Mouse (Mus musculus): ENCODE results near the gene Mef2b. TPM values are rescaled to one million over a fixed set of nuclear protein-coding genes. Genes with fewer than 3 reads are reported as not detected.
"Not testable (repeated sequence)": the region's sequence is repeated elsewhere in the genome, so short reads cannot be mapped to it uniquely, and the experiment has no call there.

The Mef2b gene
- polyA plus RNA-seq, 1 experiment from 2014 or later = 0.83 TPM

- 0 out of 2 replicates have a peak overlapping the region, but pooled peaks have one; percentile 20 for H3K9ac ChIP-seq
- no peak overlapping the region for H3K4me3 ChIP-seq (replicated peaks; ENCODE audit: low read length)
- H3K9me3 ChIP-seq (ENCODE audit: control insufficient read depth, low read length) = no peaks in the 10 kb centered on the region
- H3K27me3 ChIP-seq (ENCODE audit: control insufficient read depth, insufficient read depth, low read length) = peaks cover 13% of the 10 kb centered on the region
- no peak for DNase-seq (ENCODE audit: low spot score)
- H3K36me3 ChIP-seq (replicated peaks; ENCODE audit: control insufficient read depth, insufficient read depth) = no peaks in the 10 kb centered on the region
- H3K4me2 ChIP-seq (replicated peaks) = peak overlapping the region; percentile 93; the same call in 1 of the 2 replicates
- WGBS = 35% methylated on average over 8 of the region's 8 CpGs
- no peak overlapping the region for H3K27ac ChIP-seq
- no peak for ATAC-seq (ENCODE audit: low FRiP score)
- H3K4me1 ChIP-seq (replicated peaks; ENCODE audit: control insufficient read depth, insufficient read depth, low read length) = peaks cover 9% of the 10 kb centered on the region; the same call in 1 of the 2 replicates
These were observed 71.0 kb downstream of the Mef2b start for GRCm38 (mm10) chr8:70210538-70210937.

- peak overlapping the region; percentile 72 for H3K9ac ChIP-seq
- ATAC-seq (ENCODE audit: low FRiP score) (no peak), DNase-seq (ENCODE audit: low spot score) (no peak)
- no peaks in the 10 kb centered on the region for H3K9me3 ChIP-seq (ENCODE audit: control insufficient read depth, low read length)
- peaks cover 13% of the 10 kb centered on the region for H3K27me3 ChIP-seq (ENCODE audit: control insufficient read depth, insufficient read depth, low read length)
- WGBS = 75% methylated on average over 1 of the region's 1 CpGs
- H3K4me3 ChIP-seq (replicated peaks; ENCODE audit: low read length) = peak overlapping the region; percentile 79
- H3K27ac ChIP-seq = no peak overlapping the region
- H3K4me2 ChIP-seq (replicated peaks) = peak overlapping the region; percentile 93
- H3K36me3 ChIP-seq (replicated peaks; ENCODE audit: control insufficient read depth, insufficient read depth) = no peaks in the 10 kb centered on the region
- peaks cover 9% of the 10 kb centered on the region; the same call in 1 of the 2 replicates for H3K4me1 ChIP-seq (replicated peaks; ENCODE audit: control insufficient read depth, insufficient read depth, low read length)
These were observed 71.8 kb downstream of the Mef2b start for GRCm38 (mm10) chr8:70211275-70211674.

GRCm38 (mm10) chr8:70211726-70212111 is 72.2 kb downstream of the Mef2b start:
- peak overlapping the region; percentile 93 for H3K4me2 ChIP-seq (replicated peaks)
- 2% methylated on average over 30 of the region's 31 CpGs for WGBS
- ATAC-seq (ENCODE audit: low FRiP score) (peak; percentile 2; the same call in 1 of the 2 replicates), DNase-seq (ENCODE audit: low spot score) (no peak)
- H3K27me3 ChIP-seq (ENCODE audit: control insufficient read depth, insufficient read depth, low read length) = peaks cover 13% of the 10 kb centered on the region
- H3K4me1 ChIP-seq (replicated peaks; ENCODE audit: control insufficient read depth, insufficient read depth, low read length) = peaks cover 9% of the 10 kb centered on the region; the same call in 1 of the 2 replicates
- H3K36me3 ChIP-seq (replicated peaks; ENCODE audit: control insufficient read depth, insufficient read depth) = no peaks in the 10 kb centered on the region
- H3K27ac ChIP-seq = peak overlapping the region; percentile 58; the same call in 1 of the 2 replicates
- no peaks in the 10 kb centered on the region for H3K9me3 ChIP-seq (ENCODE audit: control insufficient read depth, low read length)
- peak overlapping the region; percentile 72 for H3K9ac ChIP-seq
- H3K4me3 ChIP-seq (replicated peaks; ENCODE audit: low read length) = peak overlapping the region; percentile 79

GRCm38 (mm10) chr8:70212112-70213055 is 72.9 kb downstream of the Mef2b start, which contains the start of gene Slc25a42:
TSS of gene Slc25a42 (minus strand) at chr8:70212305.
- peak within 1 kb of the TSS; percentile 58 for H3K27ac ChIP-seq
- H3K9ac ChIP-seq = peak within 1 kb of the TSS; percentile 72
- peak within 1 kb of the TSS; percentile 93 for H3K4me2 ChIP-seq (replicated peaks)
- H3K27me3 ChIP-seq (ENCODE audit: control insufficient read depth, insufficient read depth, low read length) = peaks cover 13% of the 10 kb centered on the region
- no peaks in the 10 kb centered on the region for H3K36me3 ChIP-seq (replicated peaks; ENCODE audit: control insufficient read depth, insufficient read depth)
- DNase-seq (ENCODE audit: low spot score) (peak; percentile 96), ATAC-seq (ENCODE audit: low FRiP score) (peak; percentile 99)
- no peaks in the 10 kb centered on the region for H3K9me3 ChIP-seq (ENCODE audit: control insufficient read depth, low read length)
- under 1% methylated on average over 62 of the region's 66 CpGs for WGBS
- peak within 1 kb of the TSS; percentile 79 for H3K4me3 ChIP-seq (replicated peaks; ENCODE audit: low read length)
- H3K4me1 ChIP-seq (replicated peaks; ENCODE audit: control insufficient read depth, insufficient read depth, low read length) = peaks cover 9% of the 10 kb centered on the region; the same call in 1 of the 2 replicates

GRCm38 (mm10) chr8:70214411-70214810 is 74.9 kb downstream of the Mef2b start:
- no peak overlapping the region for H3K9ac ChIP-seq
- WGBS = 71% methylated on average over 3 of the region's 3 CpGs
- H3K9me3 ChIP-seq (ENCODE audit: control insufficient read depth, low read length) = no peaks in the 10 kb centered on the region
- ATAC-seq (ENCODE audit: low FRiP score) = no peak
- no peaks in the 10 kb centered on the region for H3K36me3 ChIP-seq (replicated peaks; ENCODE audit: control insufficient read depth, insufficient read depth)
- no peak overlapping the region for H3K27ac ChIP-seq
- H3K4me2 ChIP-seq (replicated peaks) = no peak overlapping the region
- no peak overlapping the region for H3K4me3 ChIP-seq (replicated peaks; ENCODE audit: low read length)
- peaks cover 13% of the 10 kb centered on the region for H3K27me3 ChIP-seq (ENCODE audit: control insufficient read depth, insufficient read depth, low read length)
- peaks cover 9% of the 10 kb centered on the region; the same call in 1 of the 2 replicates for H3K4me1 ChIP-seq (replicated peaks; ENCODE audit: control insufficient read depth, insufficient read depth, low read length)
- DNase-seq (ENCODE audit: low spot score) = no peak

GRCm38 (mm10) chr8:70215092-70215491 is 75.6 kb downstream of the Mef2b start:
- Histone ChIP-seq H3K27ac (no peak overlapping the region), H3K4me3 (replicated peaks; ENCODE audit: low read length) (no peak overlapping the region), H3K9ac (no peak overlapping the region), H3K4me1 (replicated peaks; ENCODE audit: control insufficient read depth, insufficient read depth, low read length) (peaks cover 9% of the 10 kb centered on the region; the same call in 1 of the 2 replicates), H3K27me3 (ENCODE audit: control insufficient read depth, insufficient read depth, low read length) (peaks cover 11% of the 10 kb centered on the region), H3K36me3 (replicated peaks; ENCODE audit: control insufficient read depth, insufficient read depth) (no peaks in the 10 kb centered on the region), H3K4me2 (replicated peaks) (no peak overlapping the region), H3K9me3 (ENCODE audit: control insufficient read depth, low read length) (no peaks in the 10 kb centered on the region)
- WGBS = 83% methylated on average over 5 of the region's 5 CpGs
- ATAC-seq (ENCODE audit: low FRiP score) (no peak), DNase-seq (ENCODE audit: low spot score) (no peak)

- H3K27ac ChIP-seq; H3K4me1 ChIP-seq (replicated peaks; ENCODE audit: control insufficient read depth, insufficient read depth, low read length); ATAC-seq (ENCODE audit: low FRiP score); H3K4me3 ChIP-seq (replicated peaks; ENCODE audit: low read length); H3K36me3 ChIP-seq (replicated peaks; ENCODE audit: control insufficient read depth, insufficient read depth); DNase-seq (ENCODE audit: low spot score); H3K27me3 ChIP-seq (ENCODE audit: control insufficient read depth, insufficient read depth, low read length); H3K9ac ChIP-seq; H3K9me3 ChIP-seq (ENCODE audit: control insufficient read depth, low read length); H3K4me2 ChIP-seq (replicated peaks): not testable (repeated sequence)
- 74% methylated on average over 3 of the region's 3 CpGs for WGBS
These were observed 76.7 kb downstream of the Mef2b start for GRCm38 (mm10) chr8:70216161-70216560.

GRCm38 (mm10) chr8:70216566-70216965 is 77.1 kb downstream of the Mef2b start:
- Histone ChIP-seq H3K27ac (no peak overlapping the region), H3K27me3 (ENCODE audit: control insufficient read depth, insufficient read depth, low read length) (no peaks in the 10 kb centered on the region), H3K4me3 (replicated peaks; ENCODE audit: low read length) (no peak overlapping the region), H3K36me3 (replicated peaks; ENCODE audit: control insufficient read depth, insufficient read depth) (peaks cover 6% of the 10 kb centered on the region; the same call in 1 of the 2 replicates), H3K9me3 (ENCODE audit: control insufficient read depth, low read length) (no peaks in the 10 kb centered on the region), H3K4me1 (replicated peaks; ENCODE audit: control insufficient read depth, insufficient read depth, low read length) (peaks cover 6% of the 10 kb centered on the region; the same call in 1 of the 2 replicates), H3K9ac (no peak overlapping the region), H3K4me2 (replicated peaks) (no peak overlapping the region)
- WGBS = 70% methylated on average over 1 of the region's 1 CpGs
- DNase-seq (ENCODE audit: low spot score) (no peak), ATAC-seq (ENCODE audit: low FRiP score) (no peak)

All from hindbrain, embryonic 14.5 days (tissue).